Mouse (Mus musculus) left cerebral cortex, adult 2 months (tissue): Measurements from ENCODE around the gene Scaf11. TPM values are rescaled to one million over a fixed set of nuclear protein-coding genes. Genes with fewer than 3 reads are reported as not detected.

ENCODE experiments used
- DNase-seq, 2 experiments: peaks; one replicate each; pipeline ENCODE4 v3.0.0; 2021 to 2022; ENCODE audit warnings: low spot score in 2 of 2, mixed read lengths in 1 of 2; ENCODE audit errors: extremely low spot score in 1 of 2
- H3K27ac ChIP-seq: fragments of 200-600 bp; 2 replicates; pipeline ENCODE4 v1.8.1; 2022
- H3K4me3 ChIP-seq: fragments of 200-600 bp; 2 replicates; pipeline ENCODE4 v1.8.1; 2022
- CTCF ChIP-seq: fragments of 200-600 bp; IDR thresholded peaks from 2 replicates; pipeline ENCODE4 v1.8.1; 2022; ENCODE audit warnings: antibody characterized with exemption, mild to moderate bottlenecking, moderate library complexity
- intact Hi-C: fragments of 180-260 bp; cut with DNase I; formaldehyde crosslinking; loops from one replicate; pipeline ENCODE4 v1.15.1; 2025
- total RNA-seq, 2 experiments: library from RNA; stranded (reverse); gene quantifications; 2 replicates each; pipeline ENCODE4 v1.2.3; 2021

Gene Scaf11
- total RNA-seq, 2 experiments from 2014 or later: 50.7 to 54.5 TPM

DNA sequence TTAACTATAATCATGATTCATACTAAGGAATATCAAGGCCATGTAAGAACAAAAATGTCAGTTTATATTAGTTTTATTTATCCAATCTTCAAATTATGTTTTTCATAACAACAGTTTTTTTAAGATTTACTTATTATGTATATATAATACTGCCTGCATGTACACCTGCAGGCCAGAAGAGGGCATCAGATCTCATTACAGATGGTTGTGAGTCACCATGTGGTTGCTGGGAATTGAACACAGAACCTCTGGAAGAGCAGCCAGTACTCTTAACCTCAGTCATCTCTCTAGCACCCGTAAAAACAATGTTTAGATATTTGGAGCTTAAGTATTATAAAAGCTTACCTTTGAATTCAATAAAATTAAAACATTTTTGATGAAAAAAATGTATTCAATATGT is 26.4 kb downstream of the Scaf11 start:
- Histone ChIP-seq H3K27ac (no peak overlapping the region), H3K4me3 (no peak overlapping the region)
- intact Hi-C loops: no loop called here
- DNase-seq: no peak
- TF ChIP-seq CTCF: peak; percentile 29

DNA sequence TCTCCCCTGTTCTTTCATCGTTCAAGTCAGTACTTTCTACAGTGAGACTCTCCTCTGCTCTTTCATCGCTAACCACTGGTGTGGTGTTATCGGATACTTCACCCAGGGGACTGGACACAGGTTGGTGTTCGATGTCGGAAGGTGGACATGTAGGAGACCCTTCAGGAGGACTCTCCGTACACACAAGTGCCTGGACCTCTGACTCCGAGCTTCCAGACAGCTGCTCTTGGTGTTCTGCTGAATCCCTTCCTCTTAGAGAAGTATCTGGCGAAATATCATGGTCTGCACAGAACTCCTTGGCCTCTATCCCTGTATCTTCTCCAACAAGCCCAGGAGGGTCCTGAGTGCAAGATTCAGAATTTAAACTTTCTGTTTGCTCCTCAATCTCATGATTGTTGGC is 40.7 kb downstream of the Scaf11 start:
- TF ChIP-seq CTCF: no peak
- intact Hi-C loops: loop anchor here (5.0 kb wide), 1 partner anchor 58 kb away; no protein-coding TSS in a partner anchor
- H3K27ac ChIP-seq: no peak overlapping the region
- DNase-seq: no peak
- H3K4me3 ChIP-seq: no peak overlapping the region

DNA sequence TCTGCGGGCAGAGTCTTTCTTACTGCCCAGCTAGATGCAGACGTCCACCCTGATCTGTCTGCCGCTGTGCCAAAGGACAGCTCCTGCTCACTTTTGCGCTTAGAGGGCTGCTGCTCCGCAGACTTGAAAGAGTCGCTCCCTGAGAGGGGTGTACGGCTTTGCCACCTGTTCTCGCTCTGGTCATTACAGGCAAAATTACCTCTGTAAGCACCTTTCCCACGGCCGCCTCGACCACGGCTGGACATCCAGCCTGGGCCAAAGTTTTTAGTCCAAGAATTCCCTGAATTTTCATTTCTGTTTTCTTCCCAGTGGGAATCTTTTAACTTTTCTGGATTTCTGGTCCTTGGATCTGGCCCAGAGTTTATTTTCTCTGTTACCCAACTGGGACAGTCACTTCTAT is 42.5 kb downstream of the Scaf11 start:
- no peak overlapping the region for H3K27ac ChIP-seq
- intact Hi-C loops: loop anchor here (5.0 kb wide), 1 partner anchor 56 kb away; no protein-coding TSS in a partner anchor
- no peak overlapping the region for H3K4me3 ChIP-seq
- no peak for DNase-seq
- TF ChIP-seq CTCF: no peak

DNA sequence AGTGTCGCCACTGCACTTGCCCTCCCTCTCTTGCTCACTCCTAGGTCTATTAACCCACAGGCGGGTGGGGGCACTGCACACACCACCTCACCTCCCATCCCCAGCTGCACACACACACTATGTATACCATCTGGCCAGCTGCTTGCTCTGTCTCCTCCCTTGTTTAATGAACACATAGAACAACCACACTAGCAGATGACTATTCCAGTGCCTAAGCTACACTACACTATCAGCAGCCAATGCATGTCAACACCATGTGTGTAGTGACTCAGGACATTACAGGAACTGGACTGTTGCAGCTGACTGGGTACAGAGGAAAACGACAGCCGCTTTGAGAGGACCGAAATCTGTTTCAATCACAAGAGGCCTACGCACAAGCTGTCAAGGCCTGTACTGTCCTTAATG is 51.9 kb downstream of the Scaf11 start:
- intact Hi-C loops: no loop called here
- DNase-seq: no peak
- no peak for TF ChIP-seq CTCF
- Histone ChIP-seq H3K27ac (no peak overlapping the region), H3K4me3 (no peak overlapping the region)

DNA sequence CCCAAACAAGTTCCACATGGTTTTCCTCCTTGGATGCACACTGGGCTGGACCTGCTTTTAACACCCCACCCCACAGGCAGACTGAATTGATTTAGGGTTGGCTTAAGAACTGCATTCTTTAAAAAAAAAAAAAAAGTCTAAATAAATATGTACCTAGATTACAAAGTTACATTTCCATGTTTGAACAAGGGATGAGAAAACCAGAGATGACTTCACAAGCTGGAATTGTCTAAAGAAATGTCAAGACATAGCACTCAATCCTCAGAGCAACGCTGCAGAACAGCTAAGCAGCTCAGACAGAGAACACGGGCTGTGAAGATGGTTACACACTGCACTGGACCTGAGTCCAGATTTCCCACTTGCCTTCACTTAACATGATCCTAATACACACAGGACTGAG is 53.5 kb downstream of the Scaf11 start:
- Histone ChIP-seq H3K27ac (no peak overlapping the region), H3K4me3 (no peak overlapping the region)
- DNase-seq: no peak
- no peak for TF ChIP-seq CTCF
- intact Hi-C loops: no loop called here

DNA sequence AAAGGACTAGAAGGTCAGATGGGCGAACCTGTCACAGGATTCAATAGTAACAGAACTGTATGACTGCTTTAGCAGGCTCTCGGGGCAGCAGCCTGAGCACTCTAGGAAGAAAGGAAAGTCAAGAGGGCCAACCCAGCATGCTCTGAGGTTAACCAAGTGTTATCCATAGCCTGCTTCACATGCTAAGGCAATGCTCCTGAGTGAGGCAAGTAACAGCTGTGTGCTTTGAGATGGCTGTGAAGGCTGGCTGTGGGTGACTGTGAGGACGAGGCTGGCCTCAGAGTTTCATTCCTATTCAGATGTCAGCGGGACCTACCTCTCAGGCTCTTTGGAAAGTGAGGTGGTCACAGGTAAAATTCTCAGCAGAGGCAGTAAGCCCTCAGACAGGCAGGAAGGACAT is 54.4 kb downstream of the Scaf11 start:
- intact Hi-C loops: no loop called here
- no peak for TF ChIP-seq CTCF
- no peak for DNase-seq
- Histone ChIP-seq H3K4me3 (no peak overlapping the region), H3K27ac (no peak overlapping the region)

DNA sequence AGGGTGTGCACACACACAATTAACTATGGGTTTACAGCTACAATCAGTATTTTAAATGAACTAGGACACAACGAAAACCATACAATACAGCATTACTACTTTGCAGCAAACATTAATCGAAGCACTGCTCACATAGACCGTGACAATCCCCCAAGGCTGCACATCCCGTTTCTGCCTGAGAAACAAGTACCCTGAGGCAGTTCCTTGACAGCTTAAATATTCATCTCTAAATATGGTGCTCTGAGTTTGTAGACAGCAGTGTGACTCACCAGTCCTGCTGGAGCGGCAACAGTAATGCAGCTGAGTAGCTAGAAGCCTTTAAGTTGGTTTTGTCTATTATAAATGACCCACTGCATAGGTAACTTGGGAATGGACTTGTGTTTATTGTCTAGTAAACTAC is 55.1 kb downstream of the Scaf11 start:
- intact Hi-C loops: no loop called here
- TF ChIP-seq CTCF: peak; percentile 26
- no peak overlapping the region for H3K4me3 ChIP-seq
- no peak for DNase-seq
- H3K27ac ChIP-seq: no peak overlapping the region

DNA sequence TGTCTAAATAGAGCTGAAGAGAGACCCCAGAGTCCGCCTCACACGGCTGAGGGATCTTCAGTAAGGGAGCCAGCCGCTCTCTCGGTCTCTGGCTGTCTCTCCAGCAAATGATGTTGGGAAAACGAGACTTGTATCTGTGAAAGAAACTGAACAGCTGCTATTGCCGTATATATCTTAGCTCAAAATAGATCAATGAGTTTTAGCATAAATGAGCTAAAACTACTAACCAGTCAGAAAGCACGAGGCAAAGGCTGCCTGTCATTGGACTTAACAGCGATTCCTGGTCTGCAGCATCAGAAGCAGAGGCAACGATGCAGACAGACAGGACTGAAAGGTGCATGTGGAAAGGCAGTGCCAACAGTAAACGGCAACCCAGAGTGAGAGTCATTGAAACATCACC is 62.3 kb downstream of the Scaf11 start:
- Histone ChIP-seq H3K4me3 (no peak overlapping the region), H3K27ac (no peak overlapping the region)
- DNase-seq: no peak
- intact Hi-C loops: no loop called here
- TF ChIP-seq CTCF: no peak

DNA sequence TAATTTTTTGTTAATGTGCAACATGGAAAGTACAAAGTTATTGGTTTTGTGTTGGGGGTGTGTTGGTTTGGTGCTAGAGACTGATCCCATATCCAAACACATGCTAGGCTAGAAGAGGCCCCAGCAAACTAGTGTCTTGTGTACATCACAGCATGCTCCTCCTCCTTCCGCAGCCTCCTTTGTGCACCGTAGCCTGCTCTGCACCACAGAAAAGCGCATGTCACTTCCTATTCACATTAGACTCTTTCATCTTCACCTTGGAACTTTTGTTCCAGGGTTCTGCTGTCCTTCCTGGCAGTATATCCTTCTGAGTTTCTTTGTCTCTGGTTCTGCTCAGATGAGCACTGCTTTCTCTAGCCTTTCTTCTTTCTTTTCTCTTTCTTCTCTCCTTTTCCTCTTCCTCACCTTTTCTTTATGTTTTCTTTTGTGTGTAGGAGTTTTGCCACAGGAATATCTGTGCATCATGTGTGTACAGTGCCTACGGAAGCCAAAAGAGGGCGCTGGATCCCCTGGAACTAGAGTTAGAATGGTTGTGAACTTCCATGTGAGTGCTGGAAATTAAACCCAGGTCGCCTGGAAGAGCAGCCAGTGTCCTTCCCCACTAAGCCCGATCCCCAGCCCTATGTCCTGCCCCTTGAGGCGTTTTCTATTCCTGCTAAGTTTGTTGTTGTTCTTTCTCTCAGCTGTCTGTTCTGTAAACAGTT is 63.9 kb downstream of the Scaf11 start:
- intact Hi-C loops: no loop called here

DNA sequence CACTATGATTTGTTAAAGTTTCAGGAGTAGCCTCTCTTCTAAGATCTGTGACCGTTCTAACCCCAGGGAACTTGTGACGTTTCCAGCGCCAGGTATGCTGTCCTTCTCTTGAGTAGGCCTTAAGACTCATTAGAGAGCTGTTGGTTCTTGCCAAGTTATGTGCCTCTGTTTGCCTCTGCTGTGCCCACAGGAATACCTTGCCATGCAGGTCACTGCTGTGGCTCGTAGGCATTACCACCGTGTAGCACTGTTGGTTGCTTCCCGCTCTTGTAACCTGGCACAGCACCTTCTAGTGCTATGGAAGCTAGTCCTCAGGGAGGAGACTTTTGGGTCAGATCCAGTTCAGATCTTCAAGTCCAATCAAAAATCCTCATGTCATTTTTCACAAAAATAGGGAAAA is 65.6 kb downstream of the Scaf11 start:
- H3K27ac ChIP-seq: no peak overlapping the region
- H3K4me3 ChIP-seq: no peak overlapping the region
- no peak for TF ChIP-seq CTCF
- intact Hi-C loops: no loop called here
- no peak for DNase-seq

More for the DNA sequence above, 63.9 kb downstream of the Scaf11 start:
- no peak for DNase-seq
- no peak overlapping the region for H3K27ac ChIP-seq
- TF ChIP-seq CTCF: no peak; the same call in 1 of the 2 replicates
- H3K4me3 ChIP-seq: no peak overlapping the region

DNA sequence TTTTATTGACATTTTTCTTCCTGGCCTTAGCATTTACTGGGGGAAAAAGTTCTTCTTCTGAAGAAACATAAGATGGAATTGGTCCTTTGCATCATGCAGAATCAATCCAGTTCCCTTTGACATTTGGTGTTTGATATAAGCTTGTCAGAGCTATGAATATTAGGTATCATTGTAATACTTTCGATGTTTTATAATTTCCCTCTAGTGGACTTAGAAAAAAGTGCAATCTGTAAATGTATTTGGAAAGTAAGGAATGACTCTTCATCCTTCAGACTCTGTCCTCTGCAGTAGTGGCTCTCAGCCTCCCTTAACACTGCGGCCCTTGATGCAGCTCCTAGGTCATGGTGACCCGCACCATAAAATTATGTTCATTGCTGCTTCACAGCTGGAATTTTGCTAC is 67.8 kb downstream of the Scaf11 start:
- Histone ChIP-seq H3K27ac (no peak overlapping the region), H3K4me3 (no peak overlapping the region)
- no peak for DNase-seq
- TF ChIP-seq CTCF: peak; percentile 34
- intact Hi-C loops: no loop called here

DNA sequence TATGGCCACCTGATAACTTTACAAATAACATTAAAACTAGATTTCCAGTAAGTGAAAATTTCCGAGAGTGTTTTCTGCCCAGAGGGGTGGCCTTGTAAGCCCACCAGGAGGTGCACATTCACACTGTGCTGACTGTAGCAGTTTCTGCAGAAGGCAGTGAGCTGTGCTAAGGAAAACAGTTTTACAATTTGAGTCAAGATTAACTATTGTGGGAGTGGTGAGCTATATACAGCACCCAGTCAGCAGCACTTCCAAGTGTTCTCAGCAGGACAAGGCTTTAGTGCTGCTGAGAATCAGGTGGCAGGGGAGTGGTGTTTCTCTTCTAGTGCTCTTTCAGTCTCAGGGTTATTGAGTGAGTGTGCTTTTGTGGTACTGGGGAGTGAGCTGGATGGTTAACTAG is 72.1 kb downstream of the Scaf11 start:
- H3K4me3 ChIP-seq: no peak overlapping the region
- TF ChIP-seq CTCF: no peak; the same call in none of the 2 replicates
- intact Hi-C loops: no loop called here
- H3K27ac ChIP-seq: no peak overlapping the region
- no peak for DNase-seq

DNA sequence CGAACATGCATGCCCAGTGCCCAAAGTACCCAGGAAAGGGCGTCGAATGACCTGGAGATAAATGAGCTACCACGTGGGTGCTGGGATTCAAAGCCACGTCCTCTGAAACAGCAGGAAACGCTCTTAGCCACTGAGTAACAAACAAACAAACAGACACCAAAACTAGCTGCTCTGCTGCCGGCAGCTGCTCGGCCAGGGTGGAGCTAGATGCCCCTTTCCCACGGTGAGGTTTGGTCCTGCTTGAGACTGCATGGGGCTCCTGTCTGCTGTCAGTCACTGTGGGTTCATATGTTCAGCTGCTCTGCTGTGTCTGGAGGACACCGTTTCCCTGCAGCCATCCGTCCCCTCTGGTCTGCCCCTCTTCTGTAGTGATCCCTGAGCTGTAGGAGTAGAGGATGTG is 78.4 kb downstream of the Scaf11 start:
- no peak for TF ChIP-seq CTCF

More for the DNA sequence above, 78.4 kb downstream of the Scaf11 start:
- intact Hi-C loops: no loop called here
- no peak for DNase-seq
- H3K4me3 ChIP-seq: no peak overlapping the region
- H3K27ac ChIP-seq: no peak overlapping the region
